Mouse (Mus musculus): ENCODE results near the gene Chrm1. TPM values are rescaled to one million over a fixed set of nuclear protein-coding genes. Genes with fewer than 3 reads are reported as not detected.

Chrm1 gene
- 0.04 and 0.11 TPM in 2 replicates for total RNA-seq (2012; rRNA removed)

- H3K4me1 ChIP-seq (ENCODE audit: control insufficient read depth in 2 of 2, insufficient read depth in 2 of 2, low read length in 2 of 2, poor library complexity in 1 of 2), result peaks cover 0 to 5% of the 10 kb centered on the region in 2 experiments; a peak in 1 of 4 replicates
- H3K36me3 ChIP-seq (ENCODE audit: control insufficient read depth, insufficient read depth, low read length, poor library complexity, severe bottlenecking), result no peaks in the 10 kb centered on the region
- H3K4me3 ChIP-seq (ENCODE audit: insufficient read depth in 1 of 2, low read depth in 1 of 2, low read length in 2 of 2, poor library complexity in 1 of 2, severe bottlenecking in 1 of 2), result no peak within 1 kb of the TSS
- H3K9ac ChIP-seq (ENCODE audit: insufficient read depth, low read depth, low read length, poor library complexity, severe bottlenecking), result no peak within 1 kb of the TSS
- H3K9me3 ChIP-seq (ENCODE audit: control insufficient read depth, insufficient read depth, low read depth, low read length), result no peaks in the 10 kb centered on the region
- in situ Hi-C loops (cut with MboI; ENCODE audit: low sequenced_read_pairs in 2 of 2, unreplicated experiment in 2 of 2), result no loop called here
- DNase-seq (ENCODE audit: low read depth, low spot score), result no peak
- no peak within 1 kb of the TSS; the same call in 1 of the 2 replicates for H3K27ac ChIP-seq (ENCODE audit: insufficient read depth, low read depth, low read length, poor library complexity, severe bottlenecking)
- TF ChIP-seq ZNF384 (IDR thresholded peaks at IDR 0.05; ENCODE audit: low read depth, low read length) (no peak), CHD2 (IDR thresholded peaks at IDR 0.05; ENCODE audit: low read depth, low read length) (no peak), MAFK (IDR thresholded peaks at IDR 0.05; ENCODE audit: insufficient read depth, low read depth, low read length) (no peak), HCFC1 (IDR thresholded peaks at IDR 0.05; ENCODE audit: borderline replicate concordance, insufficient read depth, low read length) (no peak), ZC3H11A (IDR thresholded peaks at IDR 0.05; ENCODE audit: borderline replicate concordance, low read depth, low read length) (no peak)
Observed at GRCm38 (mm10) chr19:8663360-8663839, at the start of gene Chrm1. Gene Chrm1 (plus strand): TSS chr19:8663789.

- DNase-seq (ENCODE audit: low read depth, low spot score), result no peak
- Histone ChIP-seq H3K9ac (ENCODE audit: insufficient read depth, low read depth, low read length, poor library complexity, severe bottlenecking) (no peak overlapping the region), H3K9me3 (ENCODE audit: control insufficient read depth, insufficient read depth, low read depth, low read length) (no peaks in the 10 kb centered on the region), H3K36me3 (ENCODE audit: control insufficient read depth, insufficient read depth, low read length, poor library complexity, severe bottlenecking) (no peaks in the 10 kb centered on the region), H3K4me3 (ENCODE audit: insufficient read depth in 1 of 2, low read depth in 1 of 2, low read length in 2 of 2, poor library complexity in 1 of 2, severe bottlenecking in 1 of 2) (no peak overlapping the region), H3K4me1 (ENCODE audit: control insufficient read depth in 2 of 2, insufficient read depth in 2 of 2, low read length in 2 of 2, poor library complexity in 1 of 2) (no peaks in the 10 kb centered on the region), H3K27ac (ENCODE audit: insufficient read depth, low read depth, low read length, poor library complexity, severe bottlenecking) (no peak overlapping the region)
- TF ChIP-seq CHD2 (IDR thresholded peaks at IDR 0.05; ENCODE audit: low read depth, low read length) (no peak), ZNF384 (IDR thresholded peaks at IDR 0.05; ENCODE audit: low read depth, low read length) (no peak), MAFK (IDR thresholded peaks at IDR 0.05; ENCODE audit: insufficient read depth, low read depth, low read length) (no peak), HCFC1 (IDR thresholded peaks at IDR 0.05; ENCODE audit: borderline replicate concordance, insufficient read depth, low read length) (no peak), ZC3H11A (IDR thresholded peaks at IDR 0.05; ENCODE audit: borderline replicate concordance, low read depth, low read length) (no peak)
- in situ Hi-C loops (cut with MboI; ENCODE audit: low sequenced_read_pairs in 2 of 2, unreplicated experiment in 2 of 2), result no loop called here
Observed at GRCm38 (mm10) chr19:8614343-8614742, 49.2 kb upstream of the Chrm1 start.

GRCm38 (mm10) chr19:8616314-8616713 is 47.3 kb upstream of the Chrm1 start:
- DNase-seq (ENCODE audit: low read depth, low spot score), result no peak
- Histone ChIP-seq H3K4me3 (ENCODE audit: insufficient read depth in 1 of 2, low read depth in 1 of 2, low read length in 2 of 2, poor library complexity in 1 of 2, severe bottlenecking in 1 of 2) (no peak overlapping the region), H3K9me3 (ENCODE audit: control insufficient read depth, insufficient read depth, low read depth, low read length) (no peaks in the 10 kb centered on the region), H3K27ac (ENCODE audit: insufficient read depth, low read depth, low read length, poor library complexity, severe bottlenecking) (no peak overlapping the region), H3K4me1 (ENCODE audit: control insufficient read depth in 2 of 2, insufficient read depth in 2 of 2, low read length in 2 of 2, poor library complexity in 1 of 2) (no peaks in the 10 kb centered on the region), H3K36me3 (ENCODE audit: control insufficient read depth, insufficient read depth, low read length, poor library complexity, severe bottlenecking) (no peaks in the 10 kb centered on the region), H3K9ac (ENCODE audit: insufficient read depth, low read depth, low read length, poor library complexity, severe bottlenecking) (no peak overlapping the region)
- in situ Hi-C loops (cut with MboI; ENCODE audit: low sequenced_read_pairs in 2 of 2, unreplicated experiment in 2 of 2), result no loop called here
- TF ChIP-seq ZC3H11A (IDR thresholded peaks at IDR 0.05; ENCODE audit: borderline replicate concordance, low read depth, low read length) (no peak), HCFC1 (IDR thresholded peaks at IDR 0.05; ENCODE audit: borderline replicate concordance, insufficient read depth, low read length) (no peak), MAFK (IDR thresholded peaks at IDR 0.05; ENCODE audit: insufficient read depth, low read depth, low read length) (no peak), ZNF384 (IDR thresholded peaks at IDR 0.05; ENCODE audit: low read depth, low read length) (no peak), CHD2 (IDR thresholded peaks at IDR 0.05; ENCODE audit: low read depth, low read length) (no peak)

- no peak within 1 kb of the TSS for H3K9ac ChIP-seq (ENCODE audit: insufficient read depth, low read depth, low read length, poor library complexity, severe bottlenecking)
- H3K4me3 ChIP-seq (ENCODE audit: insufficient read depth in 1 of 2, low read depth in 1 of 2, low read length in 2 of 2, poor library complexity in 1 of 2, severe bottlenecking in 1 of 2), result no peak within 1 kb of the TSS
- TF ChIP-seq MAFK (IDR thresholded peaks at IDR 0.05; ENCODE audit: insufficient read depth, low read depth, low read length) (no peak), HCFC1 (IDR thresholded peaks at IDR 0.05; ENCODE audit: borderline replicate concordance, insufficient read depth, low read length) (no peak), ZC3H11A (IDR thresholded peaks at IDR 0.05; ENCODE audit: borderline replicate concordance, low read depth, low read length) (no peak), ZNF384 (IDR thresholded peaks at IDR 0.05; ENCODE audit: low read depth, low read length) (no peak), CHD2 (IDR thresholded peaks at IDR 0.05; ENCODE audit: low read depth, low read length) (no peak)
- in situ Hi-C loops (cut with MboI; ENCODE audit: low sequenced_read_pairs in 2 of 2, unreplicated experiment in 2 of 2), result no loop called here
- no peaks in the 10 kb centered on the region for H3K4me1 ChIP-seq (ENCODE audit: control insufficient read depth in 2 of 2, insufficient read depth in 2 of 2, low read length in 2 of 2, poor library complexity in 1 of 2)
- no peaks in the 10 kb centered on the region for H3K9me3 ChIP-seq (ENCODE audit: control insufficient read depth, insufficient read depth, low read depth, low read length)
- no peaks in the 10 kb centered on the region for H3K36me3 ChIP-seq (ENCODE audit: control insufficient read depth, insufficient read depth, low read length, poor library complexity, severe bottlenecking)
- H3K27ac ChIP-seq (ENCODE audit: insufficient read depth, low read depth, low read length, poor library complexity, severe bottlenecking), result no peak within 1 kb of the TSS
- no peak for DNase-seq (ENCODE audit: low read depth, low spot score)
Observed at GRCm38 (mm10) chr19:8617904-8618303, 45.7 kb upstream of the Chrm1 start, which contains the start of gene Slc22a6. Gene Slc22a6 (plus strand): TSS chr19:8618039.
